Mouse (Mus musculus): Measurements from ENCODE around the gene Pcsk6.
"Not testable (repeated sequence)": the region's sequence is repeated elsewhere in the genome, so short reads cannot be mapped to it uniquely, and the experiment has no call there.

Gene Pcsk6

GRCm38 (mm10) chr7:65881290-65881688, 19.8 kb downstream of the Pcsk6 start:
- DNase-seq (ENCODE audit: low spot score in 2 of 2): no peak

DNA sequence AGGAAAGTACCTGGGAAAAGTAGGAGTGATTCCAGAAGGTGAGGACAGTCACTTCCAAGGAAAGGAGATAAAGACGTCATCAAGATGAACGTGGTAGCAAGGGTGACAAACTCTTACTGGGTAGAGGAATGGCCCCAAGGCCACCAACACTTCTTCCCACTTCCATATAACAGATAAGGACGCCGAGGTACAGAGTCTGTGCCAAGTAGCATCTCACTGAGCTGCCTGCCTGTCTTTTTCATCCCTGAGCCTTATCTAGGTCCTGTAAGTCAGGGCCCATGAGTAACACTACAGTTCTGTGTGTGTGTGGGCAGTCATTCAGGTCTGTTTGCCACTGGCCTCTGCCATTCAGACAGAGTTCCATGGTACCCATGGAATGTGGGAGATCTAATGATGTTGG, 23.4 kb downstream of the Pcsk6 start:
- no peak for DNase-seq (ENCODE audit: low spot score in 2 of 2)

DNA sequence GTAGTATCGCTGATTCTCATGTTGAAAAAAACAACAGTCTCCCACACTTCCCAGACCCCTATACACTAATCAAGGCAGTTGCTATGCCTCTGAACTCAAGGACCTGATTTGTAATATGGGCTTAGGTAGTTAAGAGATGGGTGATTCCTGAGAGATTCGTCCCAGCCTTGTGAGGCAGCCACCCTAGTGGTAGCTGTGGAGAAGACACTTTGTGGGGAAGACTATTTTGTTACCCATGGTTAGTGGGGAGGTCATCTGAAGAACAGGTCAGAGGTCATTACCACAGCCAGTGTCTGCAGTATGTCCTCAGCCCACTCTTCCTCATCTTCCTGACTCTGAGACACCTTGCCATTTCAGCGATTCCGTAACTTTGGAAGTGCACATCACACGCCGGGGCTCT, 24.3 kb downstream of the Pcsk6 start:
- no peak for DNase-seq (ENCODE audit: low spot score in 2 of 2)

DNA sequence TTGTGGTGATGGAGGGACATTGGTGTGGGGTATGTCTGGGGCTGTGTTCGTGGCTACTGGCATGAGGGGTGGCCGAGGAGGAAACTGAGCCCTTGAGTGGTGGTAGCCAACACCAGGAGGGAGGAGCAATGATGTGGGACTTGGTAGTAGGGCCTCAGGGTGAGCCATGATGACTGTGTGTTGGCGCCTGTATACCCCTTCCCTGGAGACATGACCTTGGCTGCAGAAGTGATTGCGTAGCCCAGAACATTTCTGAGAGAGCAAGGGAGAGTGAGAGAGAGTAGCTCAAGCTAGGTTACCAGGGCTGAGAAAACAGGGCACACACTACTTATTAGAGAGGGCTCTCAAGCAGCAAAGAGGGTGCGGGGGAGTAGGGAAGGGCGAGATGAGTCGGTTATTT, 30.3 kb downstream of the Pcsk6 start:
- no peak for DNase-seq (ENCODE audit: low spot score in 2 of 2)

DNA sequence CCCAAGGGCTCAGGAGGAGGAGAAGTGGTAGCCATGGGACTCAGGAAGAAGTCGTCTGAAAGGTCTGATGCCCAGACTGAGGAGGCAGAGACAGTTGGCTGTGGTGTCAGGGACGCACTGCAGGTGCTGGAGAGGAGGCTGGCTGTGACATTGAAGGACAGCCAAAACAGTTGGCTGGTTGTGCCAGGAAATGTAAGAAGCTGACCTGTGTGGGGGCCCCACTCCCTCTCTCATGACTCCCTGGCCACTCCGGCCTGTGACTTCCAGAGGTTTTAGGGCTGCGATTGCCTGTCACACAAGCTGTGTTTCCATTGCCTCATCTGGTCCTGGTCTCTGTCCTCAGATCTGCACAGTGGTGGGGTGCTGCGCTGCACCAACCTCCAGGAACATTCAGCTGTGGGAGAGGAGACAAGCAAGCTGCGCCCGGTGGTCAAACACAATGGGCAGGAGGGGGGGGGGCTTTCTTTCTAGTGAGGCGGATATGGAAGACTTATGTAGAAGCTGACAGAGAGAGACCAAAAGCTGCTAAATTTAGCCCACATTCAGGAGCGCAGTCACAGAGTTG, 30.8 kb downstream of the Pcsk6 start:
- DNase-seq (ENCODE audit: low spot score in 2 of 2): no peak

- DNase-seq (ENCODE audit: low spot score in 2 of 2): no peak
Observed at GRCm38 (mm10) chr7:65893546-65893945, 32.0 kb downstream of the Pcsk6 start.

GRCm38 (mm10) chr7:65895262-65895661, 33.7 kb downstream of the Pcsk6 start:
- no peak for DNase-seq (ENCODE audit: low spot score in 2 of 2)

GRCm38 (mm10) chr7:65901231-65901630, 39.7 kb downstream of the Pcsk6 start:
- DNase-seq (ENCODE audit: low spot score in 2 of 2): no peak

DNA sequence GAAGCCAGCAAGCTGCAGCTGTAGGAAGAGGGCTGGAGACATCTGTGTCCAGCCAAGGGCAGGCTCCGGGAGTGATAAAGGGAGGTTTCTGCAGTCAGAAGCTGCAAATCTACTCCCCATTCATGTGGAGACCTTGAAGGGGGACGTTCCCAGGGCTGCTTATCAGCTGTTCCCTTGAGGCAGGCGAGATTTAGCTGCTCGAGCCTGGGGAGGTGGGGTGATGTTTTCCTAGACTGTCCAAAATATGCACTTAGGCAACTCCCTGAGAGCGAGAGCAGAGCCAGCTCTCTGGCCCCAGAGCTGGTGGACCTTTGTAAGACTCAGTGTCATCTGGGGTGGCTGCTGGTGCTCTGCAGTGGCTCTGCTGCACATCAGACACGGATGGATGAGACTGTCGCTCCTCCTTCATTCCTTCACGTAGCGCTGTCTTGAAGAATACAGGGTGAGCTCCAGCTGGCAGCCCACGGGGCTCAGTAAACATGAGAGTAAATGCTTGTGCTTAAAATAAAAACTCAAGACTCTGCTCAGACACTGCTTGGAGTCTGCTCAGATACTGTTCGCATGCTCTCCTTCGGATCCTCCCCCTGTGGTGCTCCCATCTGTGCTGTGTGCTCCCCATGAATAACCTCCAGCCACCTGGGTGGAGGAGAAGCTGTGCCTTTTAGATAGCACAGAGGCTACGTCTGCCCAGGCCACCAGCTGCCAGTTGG, 41.1 kb downstream of the Pcsk6 start:
- DNase-seq (ENCODE audit: low spot score in 2 of 2): no peak

GRCm38 (mm10) chr7:65903456-65903855, 41.9 kb downstream of the Pcsk6 start:
- DNase-seq (ENCODE audit: low spot score in 2 of 2): no peak

DNA sequence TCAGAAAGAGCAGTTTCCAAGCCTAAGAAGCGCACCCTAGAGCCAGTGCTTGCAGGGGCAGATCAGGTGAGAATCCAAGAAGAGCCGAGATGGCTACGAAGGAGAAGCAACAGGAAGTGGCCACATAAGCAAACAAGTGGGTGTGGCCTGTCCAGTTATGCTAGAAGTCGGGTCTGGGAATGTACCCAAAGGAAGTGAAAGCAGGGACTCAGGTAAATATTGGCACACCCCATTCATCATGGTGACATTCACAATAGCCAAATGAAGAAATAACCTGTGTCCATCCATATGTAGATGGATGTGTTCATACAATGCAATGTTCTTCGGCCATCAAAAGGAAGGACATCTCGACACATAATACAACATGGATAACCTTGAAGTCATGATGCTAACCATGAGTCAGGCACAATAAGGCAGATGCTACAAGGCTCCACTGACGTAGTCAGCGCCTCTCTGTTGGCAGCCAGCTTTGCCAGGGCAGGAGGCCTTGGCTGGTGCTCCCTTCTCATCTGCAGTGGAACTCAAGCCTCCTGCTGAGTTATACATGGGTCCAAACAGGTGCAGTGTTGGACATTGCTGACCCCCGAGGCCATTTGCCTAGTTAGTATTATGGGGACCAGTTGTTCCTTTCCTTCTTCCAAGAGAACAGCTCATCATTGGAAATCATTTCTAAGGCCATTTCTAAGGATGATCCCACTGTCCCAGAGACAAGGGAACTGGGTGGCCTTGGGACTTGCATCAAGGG, 45.2 kb downstream of the Pcsk6 start:
- DNase-seq (ENCODE audit: low spot score in 2 of 2): no peak

- no peak for DNase-seq (ENCODE audit: low spot score in 2 of 2)
Observed at GRCm38 (mm10) chr7:65909343-65910127, 48.0 kb downstream of the Pcsk6 start.

- no peak for DNase-seq (ENCODE audit: low spot score in 2 of 2)
Observed at GRCm38 (mm10) chr7:65913088-65913610, 51.6 kb downstream of the Pcsk6 start.

- DNase-seq (ENCODE audit: low spot score in 2 of 2): no peak
Observed at GRCm38 (mm10) chr7:65914761-65915301, 53.3 kb downstream of the Pcsk6 start.

DNA sequence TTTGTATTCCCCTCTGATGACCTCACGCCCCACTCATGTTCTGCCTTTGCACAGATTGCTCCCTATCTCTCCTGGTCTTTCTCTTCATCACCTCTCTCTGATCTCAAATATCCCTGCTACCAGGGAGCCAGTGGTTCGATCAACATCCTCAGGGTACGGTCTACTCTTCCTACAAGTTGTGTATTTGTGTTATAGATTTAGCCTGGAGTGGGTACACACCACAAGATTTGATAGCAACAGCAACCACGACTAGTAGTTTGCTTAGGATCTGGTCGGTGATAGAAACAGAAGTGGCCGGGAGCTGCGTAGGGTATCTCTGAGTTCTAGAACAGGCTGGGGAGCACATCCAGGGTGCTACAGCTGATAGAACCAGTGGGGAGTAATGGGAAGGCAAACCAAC, 54.3 kb downstream of the Pcsk6 start:
- no peak for DNase-seq (ENCODE audit: low spot score in 2 of 2)

DNA sequence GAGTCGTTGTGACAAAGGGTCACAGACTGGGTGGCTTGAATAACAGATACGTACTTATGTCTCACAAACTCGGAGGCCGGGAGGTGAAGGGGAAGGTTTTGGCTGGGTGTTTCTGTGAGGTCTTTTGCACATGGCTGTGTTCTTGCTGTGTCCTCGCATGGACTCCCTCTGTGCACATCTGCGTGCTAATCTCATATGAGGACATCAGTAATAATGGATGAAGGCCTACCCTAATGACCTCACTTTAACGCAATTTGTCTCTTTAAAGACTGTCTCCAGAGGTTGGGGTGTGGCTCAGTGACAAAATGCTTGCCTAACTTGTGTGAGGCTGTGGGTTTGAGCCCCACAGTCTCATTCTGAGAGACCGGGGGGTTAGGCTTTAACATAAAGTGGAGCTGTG, 55.0 kb downstream of the Pcsk6 start:
- DNase-seq (ENCODE audit: low spot score in 2 of 2): no peak

GRCm38 (mm10) chr7:65918431-65918830, 56.9 kb downstream of the Pcsk6 start:
- DNase-seq (ENCODE audit: low spot score in 2 of 2): no peak

DNA sequence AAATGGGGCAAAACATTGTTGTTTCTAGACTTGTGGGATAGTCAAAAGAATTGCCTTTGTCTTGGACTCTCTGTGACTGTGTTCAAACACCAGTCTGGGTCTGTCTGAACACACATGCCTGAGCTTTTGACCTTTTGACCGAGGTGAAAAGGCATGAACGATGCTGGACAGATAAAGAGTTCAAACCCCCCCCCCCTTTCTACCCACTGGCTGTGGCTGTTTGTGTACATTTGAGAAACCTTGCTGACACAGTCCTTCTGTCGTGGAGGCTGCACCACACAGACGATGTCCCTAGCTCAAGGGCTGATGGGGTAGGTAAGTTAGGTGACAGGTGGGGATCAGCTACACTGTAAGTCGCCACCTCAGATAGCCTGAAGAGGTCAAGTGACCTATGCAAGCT, 67.9 kb downstream of the Pcsk6 start:
- DNase-seq (ENCODE audit: low spot score in 2 of 2): no peak

- DNase-seq (ENCODE audit: low spot score in 2 of 2): no peak
Observed at GRCm38 (mm10) chr7:65930478-65930877, 68.9 kb downstream of the Pcsk6 start.

DNA sequence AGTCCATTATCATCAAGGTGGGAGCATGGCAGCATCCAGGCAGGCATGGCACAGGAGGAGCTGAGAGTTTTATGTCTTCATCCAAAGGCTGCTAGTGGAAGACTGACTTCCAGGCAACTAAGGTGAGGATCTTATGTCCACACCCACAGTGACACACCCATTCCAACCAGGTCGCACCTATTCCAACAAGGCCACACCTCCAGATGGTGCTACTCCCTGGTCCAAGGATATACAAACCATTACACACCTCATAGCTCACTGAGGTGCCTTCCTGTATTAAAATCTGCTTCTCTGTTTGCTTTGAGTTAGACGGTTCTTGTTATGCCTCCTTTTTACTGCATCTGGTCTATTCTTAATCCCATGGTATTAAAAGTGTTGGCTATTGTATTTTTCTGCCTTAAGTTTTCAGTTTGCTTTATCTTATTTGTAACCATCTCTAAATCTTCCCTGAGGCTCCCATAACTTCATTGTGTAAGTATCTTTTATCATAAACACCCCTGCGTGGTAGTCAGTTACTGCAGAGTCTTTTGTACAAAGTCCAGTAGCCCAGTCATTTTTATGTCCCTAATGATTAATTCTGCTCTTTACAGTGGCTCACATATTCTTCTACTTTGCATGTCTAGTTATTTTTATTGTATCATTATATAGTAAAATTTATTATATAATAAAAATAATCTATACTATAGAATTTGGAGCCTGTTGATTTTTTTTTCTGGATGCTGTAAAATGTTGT, 72.9 kb downstream of the Pcsk6 start:
- DNase-seq (ENCODE audit: low spot score in 2 of 2): not testable (repeated sequence)

DNA sequence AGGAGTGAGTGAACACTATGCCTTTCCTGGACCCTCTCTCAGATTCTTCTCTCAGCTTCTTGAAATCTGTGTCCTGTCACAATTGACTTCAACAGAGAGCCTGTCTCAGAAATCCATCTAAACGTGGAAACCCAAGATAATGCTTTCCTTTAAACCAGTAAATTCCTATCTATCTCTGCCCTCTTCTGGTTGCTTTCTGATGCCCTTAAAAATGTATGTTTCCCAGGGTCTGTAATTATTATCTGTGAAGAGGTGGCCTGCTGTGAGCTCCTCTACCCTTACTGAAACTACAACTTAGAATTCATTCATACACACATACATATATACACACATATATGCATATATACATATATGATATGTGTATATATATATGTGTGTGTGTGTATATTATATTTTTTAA, 73.7 kb downstream of the Pcsk6 start:
- no peak for DNase-seq (ENCODE audit: low spot score in 2 of 2)
